Mouse (Mus musculus) activated CD4-positive, CD25-positive, alpha-beta regulatory T cell, adult 4 months (primary cell): ENCODE measurements around the gene Catsper3. TPM values are rescaled to one million over a fixed set of nuclear protein-coding genes. Genes with fewer than 3 reads are reported as not detected.

Experiments
- ATAC-seq: one replicate; pipeline ENCODE4 v1.8.0; 2017
- polyA plus RNA-seq, 2 experiments: library from polyadenylated mRNA; unstranded; fragments of 100-300 nt; shearing (Covaris generic); gene quantifications; one replicate each; pipeline ENCODE4 v1.2.1; 2017

Catsper3 gene
- polyA plus RNA-seq, 2 experiments from 2014 or later = 0.25 TPM; not detected in 1

DNA sequence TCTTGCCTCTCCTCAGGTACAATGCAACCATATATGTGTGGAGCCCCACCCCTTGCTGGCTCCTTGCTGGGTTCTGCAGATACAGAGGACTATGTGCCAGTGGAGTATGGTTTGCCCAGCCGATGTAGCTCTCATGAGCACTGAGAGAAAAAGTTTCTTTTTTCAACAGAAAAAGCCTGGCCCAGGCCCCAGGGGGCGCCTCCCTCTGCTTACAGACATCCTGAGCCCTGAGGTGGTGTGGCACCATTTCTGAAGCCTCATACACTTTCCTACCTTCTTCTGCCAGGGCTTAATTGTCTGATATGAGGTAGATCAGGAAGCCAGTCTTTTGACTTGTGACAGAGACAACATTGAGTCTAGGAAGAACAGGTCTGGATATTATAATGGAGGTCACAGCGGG, 67.8 kb downstream of the Catsper3 start:
- no peak for ATAC-seq

DNA sequence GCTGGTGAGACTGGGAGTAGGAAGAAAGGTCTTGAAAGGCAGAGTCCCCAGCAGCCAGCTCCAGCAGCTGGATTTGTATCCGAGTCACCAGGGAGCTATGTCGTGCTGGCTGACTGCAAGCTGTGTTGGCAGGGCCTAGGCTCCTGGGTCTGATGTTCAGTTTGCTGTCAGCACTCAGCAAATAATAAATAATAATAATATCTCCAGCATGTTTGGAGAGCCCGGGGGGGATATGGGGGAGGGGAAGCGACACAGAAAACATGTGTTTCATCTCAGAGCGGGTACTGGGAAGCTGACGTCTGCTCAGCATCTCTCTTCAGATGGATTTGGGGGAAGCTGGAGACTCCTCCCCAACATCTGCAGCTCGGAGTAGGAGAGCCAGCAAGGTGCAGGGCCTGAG, 71.4 kb downstream of the Catsper3 start:
- no peak for ATAC-seq

DNA sequence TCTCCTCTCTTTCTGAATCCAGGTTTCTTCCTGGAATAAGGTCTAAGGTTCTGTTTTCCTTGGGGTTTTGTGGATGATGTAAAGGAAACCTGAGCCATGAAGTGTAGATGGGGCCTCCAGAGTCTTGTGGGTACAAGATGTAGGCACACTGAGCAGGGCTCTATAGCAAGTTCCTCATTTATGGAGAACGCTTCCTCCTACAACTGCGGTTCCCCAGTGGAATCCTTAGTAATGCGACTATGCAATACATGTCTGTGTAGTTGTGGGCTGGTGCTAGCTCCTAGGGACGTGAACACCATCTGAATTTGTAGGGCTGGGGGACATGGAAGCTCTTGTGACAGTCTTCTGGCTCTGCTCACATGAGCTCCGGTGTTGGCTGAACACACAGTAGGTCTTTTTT, 74.1 kb downstream of the Catsper3 start:
- ATAC-seq = no peak

Other genes starting within 250 kb of the Catsper3 start
- 10 to 100 TPM; 46.8 to 54.5 TPM for gene Ddx41, start 247.9 kb upstream of the Catsper3 start, polyA plus RNA-seq
- gene Fam193b, start 213.4 kb upstream of the Catsper3 start, polyA plus RNA-seq = 10 to 100 TPM; 21.6 to 26.7 TPM
- 100 to 1,000 TPM; 152 to 296 TPM for gene Tmed9, start 210.8 kb upstream of the Catsper3 start, polyA plus RNA-seq
- gene B4galt7, start 184.7 kb upstream of the Catsper3 start, polyA plus RNA-seq = 10 to 100 TPM; 24.5 to 30.2 TPM
- 10 to 100 TPM; 31.7 to 39.9 TPM for gene Caml, start 161.6 kb upstream of the Catsper3 start, polyA plus RNA-seq
- 10 to 100 TPM; 59.1 to 64.8 TPM for gene Ddx46, start 149.5 kb upstream of the Catsper3 start, polyA plus RNA-seq
- 10 to 100 TPM; 12.9 to 15.2 TPM for gene B230219D22Rik, start 91.4 kb upstream of the Catsper3 start, polyA plus RNA-seq
- gene Txndc15, start 69.9 kb upstream of the Catsper3 start, polyA plus RNA-seq = 10 to 100 TPM; 31.4 to 31.5 TPM
- 10 to 100 TPM; 11.9 to 15.1 TPM for gene Pcbd2, start 57.2 kb upstream of the Catsper3 start, polyA plus RNA-seq
- gene Pitx1, start 51.6 kb downstream of the Catsper3 start, polyA plus RNA-seq = not detected